Mouse (Mus musculus) lung, embryonic 14.5 days (tissue): ENCODE data around the gene Aamdc. TPM values are rescaled to one million over a fixed set of nuclear protein-coding genes. Genes with fewer than 3 reads are reported as not detected.

ENCODE experiments used
- ATAC-seq: fragments of 200-750 bp; cut with Nextera tagmentation; 2 replicates; pipeline ENCODE4 v1.8.0; 2017; ENCODE audit warnings: mild to moderate bottlenecking, moderate TSS enrichment, moderate library complexity; ENCODE audit not compliant: insufficient read depth
- DNase-seq: peaks from one replicate; pipeline ENCODE4 v3.0.0-alpha.2; 2015
- H3K27ac ChIP-seq: fragments of 300-500 bp; sonication (generic); 2 replicates; pipeline ENCODE4 v1.5.1; 2014; ENCODE audit warnings: low read depth, mild to moderate bottlenecking, moderate library complexity
- H3K27me3 ChIP-seq: fragments of 300-500 bp; sonication (generic); 2 replicates; pipeline ENCODE4 v1.6.1; 2014; ENCODE audit warnings: low read length, control low read depth; ENCODE audit not compliant: insufficient read depth
- H3K36me3 ChIP-seq: fragments of 300-500 bp; sonication (generic); 2 replicates; pipeline ENCODE4 v1.6.1; 2014; ENCODE audit warnings: control low read depth; ENCODE audit not compliant: insufficient read depth
- H3K4me1 ChIP-seq: fragments of 300-500 bp; sonication (generic); 2 replicates; pipeline ENCODE4 v1.6.1; 2014; ENCODE audit warnings: antibody characterized with exemption, control low read depth; ENCODE audit not compliant: insufficient read depth
- H3K4me2 ChIP-seq: fragments of 300-500 bp; sonication (generic); 2 replicates; pipeline ENCODE4 v1.6.1; 2014; ENCODE audit warnings: mild to moderate bottlenecking
- H3K4me3 ChIP-seq: fragments of 300-500 bp; sonication (generic); 2 replicates; pipeline ENCODE4 v1.5.1; 2014; ENCODE audit warnings: low read depth, low read length
- H3K9ac ChIP-seq: fragments of 300-500 bp; sonication (generic); 2 replicates; pipeline ENCODE4 v1.6.1; 2014
- H3K9me3 ChIP-seq: fragments of 300-500 bp; sonication (generic); 2 replicates; pipeline ENCODE4 v1.6.1; 2016; ENCODE audit warnings: low read depth, low read length, control low read depth
- CTCF ChIP-seq: IDR thresholded peaks from 2 replicates; pipeline ENCODE4 v1.5.1; 2016; ENCODE audit warnings: antibody characterized with exemption, low read depth
- WGBS: fragments of 180-500 bp; shearing (Covaris S2); extraction: QIAGEN DNeasy Blood & Tissue Kit; methylation state at CpG from one replicate; pipeline ENCODE4 v1.1.7; 2014; 5-methylcytosine and 5-hydroxymethylcytosine counted together
- polyA plus RNA-seq: library from polyadenylated mRNA; unstranded; fragments of >200 nt; fragmentation: Nextera tagmentation; extraction: Ambion mirVana; gene quantifications from 2 replicates; pipeline ENCODE4 v1.2.1, GENCODE M21; 2014

The Aamdc gene
- polyA plus RNA-seq, 1 experiment from 2014 or later: 47.9 TPM

GRCm38 (mm10) chr7:97591336-97591735 lies 12.0 kb upstream of the Aamdc start:
- ATAC-seq: no peak
- no peak overlapping the region for H3K4me2 ChIP-seq
- H3K4me1 ChIP-seq: peaks cover 2% of the 10 kb centered on the region; the same call in 1 of the 2 replicates
- no peak overlapping the region for H3K27ac ChIP-seq
- H3K27me3 ChIP-seq: no peaks in the 10 kb centered on the region
- TF ChIP-seq CTCF: no peak
- no peak overlapping the region for H3K4me3 ChIP-seq
- no peaks in the 10 kb centered on the region for H3K9me3 ChIP-seq
- 77% methylated on average over 6 of the region's 6 CpGs for WGBS
- no peak overlapping the region for H3K9ac ChIP-seq
- no peaks in the 10 kb centered on the region; the same call in 1 of the 2 replicates for H3K36me3 ChIP-seq
- no peak for DNase-seq

GRCm38 (mm10) chr7:97590488-97590887 lies 11.2 kb upstream of the Aamdc start:
- H3K9me3 ChIP-seq: no peaks in the 10 kb centered on the region
- DNase-seq (no peak), ATAC-seq (no peak)
- H3K4me2 ChIP-seq: no peak overlapping the region
- TF ChIP-seq CTCF: no peak
- H3K9ac ChIP-seq: no peak overlapping the region
- H3K27me3 ChIP-seq: no peaks in the 10 kb centered on the region
- no peak overlapping the region for H3K4me3 ChIP-seq
- H3K27ac ChIP-seq: no peak overlapping the region
- H3K36me3 ChIP-seq: no peaks in the 10 kb centered on the region; the same call in 1 of the 2 replicates
- 11% methylated on average over 3 of the region's 3 CpGs for WGBS
- peaks cover 2% of the 10 kb centered on the region; the same call in 1 of the 2 replicates for H3K4me1 ChIP-seq

GRCm38 (mm10) chr7:97588506-97588905 lies 9.2 kb upstream of the Aamdc start:
- Histone ChIP-seq H3K4me1 (peaks cover 2% of the 10 kb centered on the region; the same call in 1 of the 2 replicates), H3K9ac (no peak overlapping the region), H3K27ac (no peak overlapping the region), H3K27me3 (no peaks in the 10 kb centered on the region), H3K36me3 (no peaks in the 10 kb centered on the region; the same call in 1 of the 2 replicates), H3K9me3 (no peaks in the 10 kb centered on the region), H3K4me3 (no peak overlapping the region), H3K4me2 (no peak overlapping the region)
- DNase-seq (no peak), ATAC-seq (no peak)
- 71% methylated on average over 5 of the region's 5 CpGs for WGBS
- TF ChIP-seq CTCF: no peak

- DNase-seq: peak; percentile 91
- Histone ChIP-seq H3K9ac (peak overlapping the region; percentile 100), H3K4me2 (peak overlapping the region; percentile 81), H3K4me3 (peak overlapping the region; percentile 99), H3K36me3 (no peaks in the 10 kb centered on the region), H3K9me3 (no peaks in the 10 kb centered on the region), H3K27ac (peak overlapping the region; percentile 99), H3K4me1 (peaks cover 5% of the 10 kb centered on the region; the same call in 1 of the 2 replicates), H3K27me3 (no peaks in the 10 kb centered on the region)
- WGBS: under 1% methylated on average over 11 of the region's 11 CpGs
- peak; percentile 29; the same call in 1 of the 2 replicates for TF ChIP-seq CTCF
- ATAC-seq: peak; percentile 52
These were observed 1.5 kb upstream of the Aamdc start for GRCm38 (mm10) chr7:97580843-97581214.

GRCm38 (mm10) chr7:97579976-97580842 lies 912 bp upstream of the Aamdc start:
- no peaks in the 10 kb centered on the region for H3K9me3 ChIP-seq
- peak overlapping the region; percentile 99 for H3K27ac ChIP-seq
- ATAC-seq (peak; percentile 30), DNase-seq (peak; percentile 57)
- TF ChIP-seq CTCF: no peak
- peak overlapping the region; percentile 100 for H3K9ac ChIP-seq
- H3K27me3 ChIP-seq: no peaks in the 10 kb centered on the region
- H3K36me3 ChIP-seq: no peaks in the 10 kb centered on the region
- H3K4me2 ChIP-seq: peak overlapping the region; percentile 81
- H3K4me3 ChIP-seq: peak overlapping the region; percentile 99
- WGBS: under 1% methylated on average over 65 of the region's 65 CpGs
- peaks cover 5% of the 10 kb centered on the region; the same call in 1 of the 2 replicates for H3K4me1 ChIP-seq

- no peaks in the 10 kb centered on the region for H3K9me3 ChIP-seq
- peak overlapping the region; percentile 100 for H3K9ac ChIP-seq
- no peaks in the 10 kb centered on the region for H3K36me3 ChIP-seq
- H3K4me3 ChIP-seq: peak overlapping the region; percentile 99
- H3K27me3 ChIP-seq: no peaks in the 10 kb centered on the region
- 0 out of 2 replicates have a peak, but pooled peaks have one; percentile 1 for ATAC-seq
- H3K27ac ChIP-seq: peak overlapping the region; percentile 99
- 26% methylated on average over 8 of the region's 8 CpGs for WGBS
- H3K4me2 ChIP-seq: peak overlapping the region; percentile 81
- H3K4me1 ChIP-seq: peaks cover 5% of the 10 kb centered on the region; the same call in 1 of the 2 replicates
- TF ChIP-seq CTCF: no peak
- DNase-seq: peak; percentile 56
These were observed 783 bp downstream of the Aamdc start for GRCm38 (mm10) chr7:97578361-97579066.

GRCm38 (mm10) chr7:97570389-97570788 lies 8.9 kb downstream of the Aamdc start:
- ATAC-seq: no peak
- Histone ChIP-seq H3K36me3 (no peaks in the 10 kb centered on the region), H3K9ac (no peak overlapping the region), H3K27me3 (no peaks in the 10 kb centered on the region), H3K27ac (no peak overlapping the region), H3K9me3 (no peaks in the 10 kb centered on the region), H3K4me1 (no peaks in the 10 kb centered on the region), H3K4me2 (no peak overlapping the region), H3K4me3 (no peak overlapping the region)
- no peak for DNase-seq
- WGBS: 83% methylated on average over 1 of the region's 1 CpGs
- 0 out of 2 replicates have a peak, but pooled peaks have one; percentile 15 for TF ChIP-seq CTCF
